Mouse (Mus musculus) T-helper 2 cell (primary cell): ENCODE data around the gene Slc2a1.

Source experiments
- in situ Hi-C: fragments of 300-600 bp; cut with MboI, MseI; formaldehyde crosslinking; loops from one replicate; pipeline ENCODE4 v1.15.1; 2025; ENCODE audit warnings: high pct_unique_total_duplicates

Gene Slc2a1

DNA sequence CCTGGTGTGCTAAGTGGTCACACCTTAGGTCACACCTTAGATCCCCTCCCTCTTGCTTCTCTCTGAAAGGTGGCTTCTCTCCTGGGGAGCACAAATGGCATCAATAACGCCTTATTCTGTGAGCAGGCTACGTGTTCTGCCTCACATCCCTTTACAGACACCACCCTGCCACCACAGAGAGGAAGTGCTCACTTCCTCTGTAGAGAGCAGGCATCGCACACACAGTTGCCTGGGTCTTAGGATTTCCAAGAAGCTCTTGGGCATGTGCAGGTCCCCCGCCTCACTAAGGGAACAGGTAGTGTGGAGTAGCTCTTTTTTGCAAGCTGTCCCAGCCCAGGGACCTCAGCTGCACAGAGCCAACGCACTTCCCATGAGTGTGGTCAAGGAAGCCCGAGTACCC lies 18.7 kb downstream of the Slc2a1 start:
- in situ Hi-C loops = loop anchor here (5.0 kb wide), 1 partner anchor 40 kb away; no protein-coding TSS in a partner anchor

DNA sequence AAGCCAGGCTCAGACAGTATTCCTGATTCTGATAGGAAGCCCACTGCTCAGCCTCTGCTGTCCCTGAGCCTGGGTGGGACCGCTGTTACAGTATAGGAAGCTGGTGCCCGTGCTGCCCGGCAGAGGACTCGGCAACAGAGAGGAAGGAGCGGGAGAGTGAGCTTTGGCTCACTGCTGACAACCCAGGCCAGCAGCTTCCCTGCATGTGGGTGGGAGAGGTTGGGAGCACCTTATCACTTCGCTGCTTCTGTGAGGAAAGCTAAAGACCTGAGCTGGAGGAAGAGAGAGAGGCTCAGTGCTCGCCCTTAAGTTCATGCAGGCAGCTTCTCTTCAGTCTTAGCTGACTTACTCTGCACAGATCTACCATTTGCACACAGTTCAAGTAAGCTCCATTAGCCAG lies 20.0 kb downstream of the Slc2a1 start:
- in situ Hi-C loops = loop anchor here (5.0 kb wide), 1 partner anchor 39 kb away; no protein-coding TSS in a partner anchor

DNA sequence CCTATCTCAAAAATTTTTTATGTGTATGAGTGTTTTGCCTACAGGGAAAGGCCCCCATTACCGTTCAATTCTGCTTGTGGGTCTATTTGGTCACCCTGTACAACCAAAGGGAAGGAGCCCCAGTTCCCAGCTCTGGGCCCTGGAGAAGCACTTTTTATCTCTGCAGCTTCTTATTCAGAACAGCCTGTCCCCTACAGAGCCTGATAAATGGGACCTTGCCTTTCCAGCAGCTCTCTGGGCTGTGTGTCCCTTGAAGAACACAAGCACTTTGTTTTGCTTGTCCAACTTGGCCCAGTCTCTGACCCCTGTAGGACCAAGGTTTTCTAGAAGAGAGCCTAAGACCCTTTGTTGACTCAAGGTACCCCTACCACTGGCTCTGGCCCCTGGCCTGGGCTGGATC lies 20.6 kb downstream of the Slc2a1 start:
- in situ Hi-C loops = loop anchor here (5.0 kb wide), 1 partner anchor 38 kb away; no protein-coding TSS in a partner anchor

DNA sequence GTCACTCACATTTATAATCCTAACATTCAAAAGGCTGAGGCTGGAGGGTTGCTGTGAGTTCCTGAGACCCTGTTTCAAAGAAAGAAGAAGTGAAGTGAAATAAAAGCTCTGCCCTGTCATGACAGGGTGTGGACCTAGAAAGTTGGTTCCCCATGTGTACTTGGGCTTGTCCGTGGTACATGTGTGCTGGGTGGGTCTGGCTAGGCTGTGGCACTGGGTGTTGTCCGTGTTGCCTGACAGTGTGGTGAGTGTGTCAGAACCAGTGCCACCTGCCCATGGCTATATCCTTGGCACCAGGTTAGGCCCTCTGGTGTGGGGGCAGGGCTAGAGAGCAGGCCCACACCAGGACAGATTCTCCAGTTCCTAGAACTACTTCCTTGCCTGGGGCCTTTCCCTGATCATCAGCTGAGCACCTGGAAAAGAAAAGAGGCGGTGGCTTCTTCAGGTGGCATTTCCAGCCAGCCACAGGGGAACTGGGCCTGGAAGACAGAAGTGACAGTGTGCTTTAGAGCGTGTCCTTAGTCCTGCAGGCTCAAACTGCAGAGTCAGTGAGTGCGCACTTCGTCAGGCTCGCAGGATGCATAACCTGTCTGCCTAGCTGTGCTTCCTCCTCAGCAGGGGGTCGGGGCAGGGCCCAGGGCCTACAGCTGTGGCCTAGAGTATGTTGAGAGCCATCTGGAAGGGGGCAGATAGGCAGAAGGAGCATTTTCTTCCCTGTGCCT lies 22.8 kb downstream of the Slc2a1 start:
- in situ Hi-C loops = no loop called here

DNA sequence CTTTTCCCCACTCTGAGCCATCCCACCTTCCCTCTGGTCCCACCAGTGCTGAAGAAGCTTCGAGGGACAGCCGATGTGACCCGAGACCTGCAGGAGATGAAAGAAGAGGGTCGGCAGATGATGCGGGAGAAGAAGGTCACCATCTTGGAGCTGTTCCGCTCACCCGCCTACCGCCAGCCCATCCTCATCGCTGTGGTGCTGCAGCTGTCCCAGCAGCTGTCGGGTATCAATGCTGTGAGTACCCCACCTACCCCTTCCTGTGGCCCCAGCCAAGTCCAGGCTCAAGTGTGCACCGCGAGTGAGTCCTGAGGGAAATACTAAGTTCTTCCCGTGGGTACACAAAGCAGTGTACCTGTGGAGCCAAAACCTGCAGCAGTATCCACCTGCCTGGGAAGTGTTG lies 24.8 kb downstream of the Slc2a1 start:
- in situ Hi-C loops = no loop called here

DNA sequence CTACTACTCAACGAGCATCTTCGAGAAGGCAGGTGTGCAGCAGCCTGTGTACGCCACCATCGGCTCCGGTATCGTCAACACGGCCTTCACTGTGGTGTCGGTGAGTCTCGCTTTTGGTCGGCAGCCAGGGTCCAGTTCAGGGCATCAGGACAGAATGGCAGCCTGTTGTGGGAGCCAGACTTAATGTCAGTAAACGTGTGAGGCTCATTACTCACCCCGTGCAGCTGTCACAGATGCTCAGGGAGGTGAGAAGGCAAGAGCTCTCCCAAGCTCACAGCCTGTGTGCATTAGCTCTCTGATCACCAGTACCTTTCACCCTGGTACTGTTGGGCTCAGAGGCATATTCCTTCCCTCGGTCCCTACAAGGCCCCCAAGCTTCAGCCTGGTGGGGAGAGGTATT lies 25.3 kb downstream of the Slc2a1 start:
- in situ Hi-C loops = no loop called here

DNA sequence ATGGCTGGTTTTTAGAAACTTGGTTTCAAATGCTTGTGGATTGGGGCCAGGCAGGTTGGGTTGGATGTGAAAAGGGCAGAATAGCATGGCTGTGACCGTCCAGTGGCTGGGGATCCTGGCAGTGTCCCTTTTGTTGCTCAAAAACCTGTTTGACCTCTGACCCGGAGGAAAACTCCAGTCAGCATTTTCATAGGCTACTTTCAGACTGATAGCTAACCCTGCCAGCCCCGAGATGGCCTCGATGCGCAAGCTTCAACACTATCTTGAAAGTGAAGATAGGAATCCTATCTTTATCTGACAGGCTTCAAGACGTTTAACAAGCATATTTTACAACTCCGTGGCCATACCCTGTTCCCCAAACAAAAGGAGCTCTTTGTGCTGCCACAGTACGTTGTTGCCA lies 28.8 kb downstream of the Slc2a1 start:
- in situ Hi-C loops = no loop called here

DNA sequence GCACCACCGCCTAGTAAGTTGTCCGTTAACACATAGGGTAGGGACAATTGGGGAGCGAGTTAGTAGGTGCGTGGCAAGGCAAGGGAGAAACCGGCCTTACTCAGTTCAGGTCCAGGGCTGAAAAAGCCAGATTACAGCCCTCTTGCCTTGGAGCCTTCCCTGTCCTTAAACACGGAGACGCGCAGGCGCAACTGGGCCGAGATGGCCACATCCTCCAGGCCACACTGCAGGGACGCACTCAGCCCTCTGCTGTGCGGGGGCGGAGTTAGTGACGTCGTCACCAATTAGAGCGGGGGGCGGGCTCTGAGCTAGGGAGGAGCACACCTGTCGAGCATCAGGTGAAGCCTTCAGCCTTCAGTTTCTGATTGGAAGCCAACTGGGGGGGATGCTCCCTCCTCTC lies 29.7 kb downstream of the Slc2a1 start:
- in situ Hi-C loops = no loop called here

DNA sequence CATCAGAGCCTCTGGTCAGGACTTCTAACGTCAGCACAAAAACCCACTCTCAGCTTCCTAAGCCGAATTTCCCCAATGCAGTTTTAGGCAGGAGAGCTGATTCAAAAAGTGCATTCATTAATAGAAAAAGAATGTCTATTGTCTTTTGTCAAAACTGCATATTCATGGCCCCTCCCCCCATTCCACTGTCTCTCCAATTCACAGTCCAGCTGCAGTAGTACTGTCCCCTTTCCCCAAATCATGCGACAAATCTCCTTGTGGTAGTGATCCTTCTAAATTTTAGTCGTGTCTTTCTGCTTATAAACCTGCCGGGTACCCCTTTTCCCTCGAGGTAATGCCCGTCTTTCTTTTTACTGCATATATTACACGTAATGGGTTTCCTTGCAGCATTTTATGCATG lies 30.3 kb downstream of the Slc2a1 start:
- in situ Hi-C loops = no loop called here

DNA sequence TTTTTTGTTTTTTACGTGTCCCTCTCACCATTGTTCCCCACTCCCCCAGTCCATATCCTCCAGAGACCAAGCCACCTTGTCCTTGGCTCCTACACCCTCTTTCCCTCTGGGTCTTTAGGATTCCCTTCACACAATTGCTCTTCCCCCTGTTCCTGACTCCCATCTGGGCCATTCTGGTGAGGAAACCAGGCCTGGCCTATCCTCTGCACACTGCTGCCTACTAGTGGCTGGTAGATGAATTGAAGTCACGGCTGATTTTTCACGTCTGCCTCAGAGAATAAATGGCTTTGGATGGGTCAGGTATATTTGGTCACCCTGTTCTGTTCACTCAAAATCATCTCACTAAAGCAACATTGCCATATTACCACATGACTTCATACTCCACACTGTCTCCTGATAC lies 31.6 kb downstream of the Slc2a1 start:
- in situ Hi-C loops = no loop called here

DNA sequence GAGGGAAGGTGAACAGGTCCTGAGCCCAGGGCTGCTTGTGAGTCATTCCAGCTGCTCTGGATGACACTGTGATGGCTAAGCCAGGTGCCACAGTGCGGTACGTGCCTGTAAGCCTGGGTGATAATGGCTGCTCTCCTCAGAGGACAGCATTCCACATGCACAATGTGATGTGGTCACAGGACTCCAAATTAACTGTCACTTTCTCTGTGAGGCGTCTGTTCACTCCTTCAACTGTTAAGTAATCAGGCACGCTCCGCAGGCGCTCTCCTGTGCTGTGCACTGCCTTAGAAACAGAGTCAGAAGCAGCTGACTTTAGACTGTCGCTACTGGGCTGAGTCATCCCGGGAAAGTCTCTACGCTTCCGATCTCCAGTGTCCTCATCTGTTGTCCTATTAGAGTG lies 32.7 kb downstream of the Slc2a1 start:
- in situ Hi-C loops = no loop called here

DNA sequence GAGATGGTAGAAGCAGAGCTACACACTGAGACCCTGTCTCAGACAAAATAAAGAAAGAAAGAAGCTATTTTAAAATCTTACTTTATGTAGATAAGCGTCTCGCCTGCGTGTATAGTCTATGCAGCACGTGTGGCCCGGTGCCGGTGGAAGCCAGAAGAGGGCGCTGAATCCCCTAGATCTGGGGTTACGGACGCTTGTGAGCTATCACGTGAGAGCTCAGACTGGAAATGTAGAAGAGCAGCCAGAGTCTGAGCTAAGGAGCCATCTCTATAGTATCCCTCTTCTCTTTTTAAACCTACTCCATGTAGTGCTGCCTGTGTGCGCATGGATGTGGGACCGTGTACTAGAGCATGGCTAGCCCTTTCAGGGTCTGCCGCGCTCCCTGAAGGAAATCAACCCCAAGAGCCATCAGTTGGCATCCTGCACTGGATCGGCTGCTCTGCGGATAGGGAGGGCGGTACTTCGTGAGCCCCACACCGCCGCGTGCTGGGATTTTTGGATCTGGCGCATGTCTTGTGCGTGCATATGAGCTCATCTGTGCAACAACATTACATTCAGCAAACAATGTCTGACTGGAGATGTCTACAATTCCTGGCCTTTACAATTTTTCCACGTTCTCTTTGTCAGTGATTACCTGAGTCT lies 33.8 kb downstream of the Slc2a1 start:
- in situ Hi-C loops = no loop called here

DNA sequence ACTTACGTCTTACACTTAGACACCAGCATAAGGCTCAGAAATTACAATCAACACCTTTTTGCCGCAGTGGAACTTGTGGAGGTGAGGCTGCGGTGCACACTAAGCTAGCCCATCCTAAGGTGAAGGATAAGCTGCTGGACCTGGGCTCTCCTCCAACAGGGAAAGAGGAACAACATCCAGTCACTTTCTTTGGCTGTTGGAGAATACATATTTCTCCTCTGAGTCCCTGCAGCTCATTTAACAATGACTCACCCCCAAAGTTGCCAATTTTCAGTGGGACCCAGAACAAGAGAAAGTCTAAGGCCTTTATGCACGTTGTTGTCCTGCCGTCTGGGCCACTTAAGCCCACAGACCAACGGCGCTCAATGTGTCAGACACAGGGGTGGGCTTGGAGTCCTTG lies 38.3 kb downstream of the Slc2a1 start:
- in situ Hi-C loops = loop anchor here (5.0 kb wide), 1 partner anchor 65 kb away; no protein-coding TSS in a partner anchor

DNA sequence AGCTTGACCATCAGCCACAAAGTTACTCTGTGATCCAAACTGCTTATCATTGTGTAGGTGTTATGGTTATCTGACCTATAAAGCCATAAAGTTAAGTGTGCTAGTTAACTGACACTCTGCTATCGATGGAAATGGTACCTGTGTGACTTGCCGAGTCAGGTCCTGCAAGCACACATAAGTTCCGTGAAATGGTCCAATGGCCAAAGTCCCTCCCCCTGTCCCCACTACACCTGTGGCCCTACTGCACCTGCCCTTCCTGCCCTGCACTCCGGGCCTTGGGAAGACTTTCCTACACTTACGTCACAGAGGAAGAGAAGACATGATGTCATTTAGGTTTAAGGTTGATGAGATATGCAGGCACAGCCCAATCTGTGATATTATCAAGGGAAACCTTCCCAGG lies 38.8 kb downstream of the Slc2a1 start:
- in situ Hi-C loops = loop anchor here (5.0 kb wide), 1 partner anchor 65 kb away; no protein-coding TSS in a partner anchor

DNA sequence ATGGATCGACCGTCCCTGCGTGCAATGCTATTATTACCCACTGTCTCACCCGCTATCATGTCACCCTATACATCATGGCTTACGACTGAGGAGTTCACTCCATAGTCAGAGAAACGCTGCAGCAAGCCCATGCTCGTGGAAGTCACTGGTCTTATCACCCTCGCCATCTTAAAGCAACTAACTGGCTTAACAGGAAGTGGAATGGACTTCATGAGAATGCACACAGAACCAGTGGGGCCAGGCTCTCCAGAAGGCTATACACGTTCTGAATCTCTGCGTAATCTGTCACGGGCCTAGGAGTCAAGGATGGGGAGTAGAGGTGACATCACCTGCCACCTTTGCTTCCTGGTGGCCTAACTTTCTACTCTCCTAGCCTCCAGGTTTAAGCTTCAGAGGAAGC lies 40.2 kb downstream of the Slc2a1 start:
- in situ Hi-C loops = loop anchor here (5.0 kb wide), 1 partner anchor 66 kb away; no protein-coding TSS in a partner anchor

DNA sequence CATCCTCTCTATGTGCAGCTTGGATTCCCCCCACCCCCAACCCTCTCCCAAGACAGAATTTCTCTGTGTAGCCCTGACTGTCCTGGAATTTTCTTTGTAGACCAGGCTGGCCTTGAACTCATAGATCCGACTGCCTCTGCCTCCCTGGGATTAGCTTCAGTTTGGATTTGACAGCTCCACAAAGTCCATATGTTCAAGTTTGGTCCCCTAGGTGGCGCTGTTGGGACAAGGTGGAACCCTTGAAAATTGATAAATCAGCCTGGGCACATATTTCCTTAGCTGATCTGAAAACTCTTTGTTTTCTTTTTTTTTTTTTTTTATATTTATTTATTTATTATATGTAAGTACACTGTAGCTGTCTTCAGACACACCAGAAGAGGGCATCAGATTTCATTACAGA lies 48.7 kb downstream of the Slc2a1 start:
- in situ Hi-C loops = no loop called here

DNA sequence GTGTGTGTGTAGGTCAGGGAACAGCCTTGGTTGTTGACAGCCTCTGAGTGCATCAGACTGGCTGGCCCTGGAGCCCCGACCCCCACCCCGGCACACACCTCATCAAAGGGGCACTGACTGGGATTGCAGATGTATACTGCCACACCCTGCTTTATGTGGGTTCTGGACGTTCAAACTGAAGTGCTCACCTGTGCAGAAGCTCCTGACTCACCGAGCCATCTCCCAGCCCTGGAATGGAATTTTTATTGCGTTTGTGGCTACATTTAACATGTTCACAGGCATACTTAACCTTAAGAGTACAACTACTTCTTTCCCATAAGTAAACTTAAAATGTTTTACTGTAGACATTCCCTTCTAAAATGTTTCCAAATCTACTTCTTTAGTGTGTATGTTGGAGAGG lies 49.4 kb downstream of the Slc2a1 start:
- in situ Hi-C loops = no loop called here

DNA sequence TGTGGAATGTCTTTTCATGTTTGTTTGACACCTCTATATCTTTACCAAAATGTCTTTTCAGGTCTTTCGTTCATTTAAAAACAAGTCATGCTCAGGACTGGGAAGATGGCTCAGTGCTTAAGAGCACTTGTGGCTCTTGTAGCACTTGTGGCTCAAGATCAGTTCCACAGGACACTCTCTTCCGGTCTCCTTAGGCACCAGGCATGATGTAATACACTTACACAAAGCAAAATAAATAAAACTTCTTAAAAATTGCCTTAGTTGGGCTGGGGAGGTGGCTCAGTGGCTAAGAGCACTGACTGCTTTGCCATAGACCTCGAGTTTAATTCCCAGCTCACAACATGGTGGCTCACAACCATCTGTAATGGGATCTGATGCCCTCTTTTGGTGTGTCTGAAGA lies 52.8 kb downstream of the Slc2a1 start:
- in situ Hi-C loops = loop anchor here (10.0 kb wide), 1 partner anchor 517 kb away; no protein-coding TSS in a partner anchor

DNA sequence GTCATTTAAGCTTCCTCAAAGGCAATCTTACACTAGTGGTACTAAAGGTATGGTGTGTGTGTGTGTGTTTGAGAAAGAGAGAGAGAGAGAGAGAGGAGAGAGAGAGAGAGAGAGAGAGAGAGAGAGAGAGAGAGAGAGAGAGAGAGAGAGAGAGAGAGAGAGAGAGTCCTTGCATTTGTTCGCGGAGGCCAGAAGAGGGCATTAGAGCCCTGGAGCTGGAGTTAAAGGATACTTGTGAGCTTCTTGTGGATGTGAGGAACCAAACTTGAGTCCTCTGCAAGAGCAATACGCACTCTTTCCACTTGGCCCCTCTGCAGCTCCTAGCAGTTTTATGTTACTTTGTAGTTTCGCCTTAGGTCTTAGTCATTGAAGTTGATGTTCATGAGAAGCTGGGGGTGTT lies 54.5 kb downstream of the Slc2a1 start:
- in situ Hi-C loops = loop anchor here (10.0 kb wide), 1 partner anchor 518 kb away; no protein-coding TSS in a partner anchor

DNA sequence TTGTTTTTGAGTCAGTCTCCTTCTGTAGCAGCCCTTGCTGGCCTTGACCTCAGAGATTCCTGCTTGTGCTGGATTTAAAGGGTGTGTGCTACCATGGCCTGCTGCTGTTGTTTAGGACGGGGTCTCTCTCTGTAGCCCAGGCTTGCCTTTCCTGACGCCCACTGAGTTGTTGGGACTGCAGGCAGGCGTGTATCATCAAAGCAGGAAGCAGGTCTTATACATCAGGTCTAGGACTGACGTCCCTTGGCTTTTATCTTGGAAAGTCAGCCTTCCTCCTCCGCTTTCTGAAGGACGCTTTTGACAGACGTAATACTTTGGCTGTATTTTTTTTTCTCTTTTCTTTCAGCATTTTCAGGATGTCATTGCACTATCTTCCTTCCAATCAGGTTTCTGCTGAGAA lies 57.4 kb downstream of the Slc2a1 start:
- in situ Hi-C loops = loop anchor here (5.0 to 10.0 kb wide), 2 partner anchors 39 to 521 kb away; no protein-coding TSS in a partner anchor

DNA sequence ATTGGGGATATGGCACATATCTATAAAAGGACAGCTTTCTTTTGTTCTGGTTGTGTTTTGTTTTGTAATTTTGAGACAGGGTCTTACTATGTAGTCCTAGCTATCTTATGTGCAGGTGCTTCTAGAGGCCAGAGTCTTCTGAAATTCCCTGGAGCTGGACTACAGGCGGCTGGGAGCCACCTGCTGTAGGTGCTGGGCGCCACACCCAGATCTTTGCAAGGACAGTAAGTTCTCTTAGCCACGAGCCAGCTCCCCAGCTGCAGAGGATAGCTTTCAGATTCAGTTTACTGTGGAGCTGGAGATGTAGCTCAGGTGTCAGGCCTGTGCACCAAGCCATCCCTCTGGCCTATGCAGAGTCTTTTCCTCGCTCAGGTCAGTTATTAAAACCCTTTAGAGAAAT lies 58.6 kb downstream of the Slc2a1 start:
- in situ Hi-C loops = loop anchor here (5.0 to 10.0 kb wide), 2 partner anchors 40 to 522 kb away; no protein-coding TSS in a partner anchor

DNA sequence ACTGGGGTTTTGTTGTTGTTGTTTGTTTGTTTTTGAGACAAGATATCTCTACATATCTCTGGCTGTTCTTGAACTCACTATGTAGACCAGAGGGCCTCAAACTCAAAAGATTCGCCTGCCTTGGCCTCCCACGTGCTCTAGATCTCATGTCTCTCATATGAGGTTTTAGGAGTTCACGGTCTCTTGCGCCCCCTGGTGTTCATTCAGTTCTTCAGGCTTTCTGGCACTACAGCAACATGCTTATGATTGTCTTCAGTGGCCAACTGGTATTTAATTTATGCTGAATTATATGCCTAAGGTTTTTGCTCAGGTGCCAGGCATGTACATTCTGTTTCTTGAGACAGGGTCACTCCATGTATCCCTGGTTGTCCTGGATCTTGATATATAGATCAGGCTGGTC lies 59.2 kb downstream of the Slc2a1 start:
- in situ Hi-C loops = loop anchor here (5.0 to 10.0 kb wide), 2 partner anchors 40 to 523 kb away; no protein-coding TSS in a partner anchor
